Mouse (Mus musculus): ENCODE results near the gene Tubd1. TPM values are rescaled to one million over a fixed set of nuclear protein-coding genes. Genes with fewer than 3 reads are reported as not detected.

Tubd1 gene
- polyA plus RNA-seq (2017; shearing (Covaris generic)), result 6.2 TPM

GRCm38 (mm10) chr11:86544639-86545299 lies at the start of gene Tubd1, which contains the start of gene Rps6kb1:
Tubd1 (plus strand) TSS chr11:86544991.
Rps6kb1 (minus strand) TSS chr11:86544805.

Other genes starting within 250 kb of the Tubd1 start
- gene Med13, start 187.4 kb upstream of the Tubd1 start, polyA plus RNA-seq (2017; shearing (Covaris generic)), result 6.3 TPM
- gene Rnft1, start 60.3 kb upstream of the Tubd1 start, polyA plus RNA-seq (2017; shearing (Covaris generic)), result 45.4 TPM
- 63.4 TPM for gene Rps6kb1, start 186 bp upstream of the Tubd1 start, polyA plus RNA-seq (2017; shearing (Covaris generic))
- gene Vmp1, start 138.8 kb downstream of the Tubd1 start, polyA plus RNA-seq (2017; shearing (Covaris generic)), result 179 TPM
- 13.5 TPM for gene Ptrh2, start 139.0 kb downstream of the Tubd1 start, polyA plus RNA-seq (2017; shearing (Covaris generic))
- gene Cltc, start 212.6 kb downstream of the Tubd1 start, polyA plus RNA-seq (2017; shearing (Covaris generic)), result 186 TPM